Mouse (Mus musculus) limb, embryonic 11.5 days (tissue): ENCODE measurements around the gene Tmem210. TPM values are rescaled to one million over a fixed set of nuclear protein-coding genes. Genes with fewer than 3 reads are reported as not detected.

ENCODE experiments used
- ATAC-seq: fragments of 200-750 bp; cut with Nextera tagmentation; 2 replicates; pipeline ENCODE4 v1.8.0; 2017; ENCODE audit warnings: low read depth; ENCODE audit not compliant: insufficient number of reproducible peaks, low FRiP score, low TSS enrichment
- DNase-seq: peaks from one replicate; pipeline ENCODE4 v3.0.0-alpha.2; 2015; ENCODE audit warnings: low spot score
- H3K27ac ChIP-seq: fragments of 300-500 bp; sonication (generic); replicated peaks from 2 replicates; pipeline ENCODE4 v1.5.1; 2014; ENCODE audit warnings: low read depth, mild to moderate bottlenecking, low read length
- H3K27me3 ChIP-seq: fragments of 300-500 bp; sonication (generic); 2 replicates; pipeline ENCODE4 v1.6.1; 2014; ENCODE audit warnings: mild to moderate bottlenecking, low read length, mixed read lengths; ENCODE audit not compliant: control insufficient read depth, insufficient read depth
- H3K36me3 ChIP-seq: fragments of 300-500 bp; sonication (generic); 2 replicates; pipeline ENCODE4 v1.6.1; 2014; ENCODE audit warnings: mild to moderate bottlenecking, low read length, moderate library complexity, mixed read lengths; ENCODE audit not compliant: control insufficient read depth, insufficient read depth
- H3K4me1 ChIP-seq: fragments of 300-500 bp; sonication (generic); 2 replicates; pipeline ENCODE4 v1.6.1; 2014; ENCODE audit warnings: low read length, mixed read lengths; ENCODE audit not compliant: control insufficient read depth, insufficient read depth
- H3K4me2 ChIP-seq: fragments of 300-500 bp; sonication (generic); 2 replicates; pipeline ENCODE4 v1.6.1; 2014; ENCODE audit warnings: low read depth, mild to moderate bottlenecking, moderate library complexity; ENCODE audit not compliant: severe bottlenecking
- H3K4me3 ChIP-seq: fragments of 300-500 bp; sonication (generic); 2 replicates; pipeline ENCODE4 v1.5.1; 2014; ENCODE audit warnings: low read depth, low read length
- H3K9ac ChIP-seq: fragments of 300-500 bp; sonication (generic); 2 replicates; pipeline ENCODE4 v1.6.1; 2014; ENCODE audit warnings: mild to moderate bottlenecking, low read length
- H3K9me3 ChIP-seq: fragments of 300-500 bp; sonication (generic); 2 replicates; pipeline ENCODE4 v1.6.1; 2016; ENCODE audit warnings: low read length; ENCODE audit not compliant: control insufficient read depth
- WGBS: fragments of 180-500 bp; shearing (Covaris S2); extraction: QIAGEN DNeasy Blood & Tissue Kit; methylation state at CpG from one replicate; pipeline ENCODE4 v1.1.7; 2014; 5-methylcytosine and 5-hydroxymethylcytosine counted together
- polyA plus RNA-seq: library from polyadenylated mRNA; unstranded; fragments of >200 nt; fragmentation: Nextera tagmentation; extraction: Ambion mirVana; gene quantifications from 2 replicates; pipeline ENCODE4 v1.2.1, GENCODE M21; 2014

Gene Tmem210
- not detected in 2 replicates for polyA plus RNA-seq

DNA sequence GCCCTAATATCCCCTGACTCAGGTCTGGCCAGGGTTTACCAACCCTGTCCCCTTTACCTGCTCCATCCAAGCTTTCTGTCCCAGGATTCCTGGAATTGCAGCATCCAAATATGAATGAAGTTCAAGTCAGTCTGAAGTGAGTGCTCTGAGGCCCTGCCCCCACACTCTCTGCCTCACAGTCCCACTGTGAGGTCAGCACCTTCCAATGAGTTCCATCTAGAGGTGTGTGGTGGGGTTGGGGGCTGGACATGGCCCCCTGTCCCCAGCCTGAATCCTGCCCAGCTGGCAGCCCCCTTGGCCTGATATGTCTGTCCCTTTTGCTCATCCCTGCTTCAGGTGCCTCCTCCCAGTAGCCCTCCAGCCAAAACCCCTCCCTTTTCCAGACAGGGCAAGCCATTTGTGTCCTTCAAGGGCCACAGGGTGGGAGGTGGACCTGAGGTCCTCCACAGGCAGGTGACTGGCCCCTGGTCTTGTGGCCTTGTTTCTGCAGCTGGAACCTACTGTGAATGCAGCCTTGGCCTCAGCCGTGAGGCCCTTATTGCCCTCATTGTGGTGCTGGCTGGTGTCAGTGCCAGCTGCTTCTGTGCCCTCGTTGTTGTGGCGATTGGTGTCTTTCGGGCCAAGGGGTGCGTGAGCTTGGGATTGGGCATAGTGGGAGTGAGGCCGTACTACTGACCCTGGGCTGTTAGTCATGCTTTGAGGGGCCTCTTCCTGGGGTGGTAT is at the start of gene Tmem210:
Gene Tmem210 (plus strand): TSS at position 219 of the 723 bp plus-strand sequence.
- Histone ChIP-seq H3K4me1 (peaks cover 3% of the 10 kb centered on the region; the same call in 1 of the 2 replicates), H3K9me3 (no peaks in the 10 kb centered on the region), H3K4me2 (no peak within 1 kb of the TSS), H3K27me3 (peaks cover 52% of the 10 kb centered on the region), H3K36me3 (peaks cover 12% of the 10 kb centered on the region; the same call in 1 of the 2 replicates), H3K27ac (no peak within 1 kb of the TSS), H3K4me3 (no peak within 1 kb of the TSS), H3K9ac (no peak within 1 kb of the TSS)
- DNase-seq (no peak), ATAC-seq (no peak)
- 79% methylated on average over 6 of the region's 6 CpGs for WGBS

DNA sequence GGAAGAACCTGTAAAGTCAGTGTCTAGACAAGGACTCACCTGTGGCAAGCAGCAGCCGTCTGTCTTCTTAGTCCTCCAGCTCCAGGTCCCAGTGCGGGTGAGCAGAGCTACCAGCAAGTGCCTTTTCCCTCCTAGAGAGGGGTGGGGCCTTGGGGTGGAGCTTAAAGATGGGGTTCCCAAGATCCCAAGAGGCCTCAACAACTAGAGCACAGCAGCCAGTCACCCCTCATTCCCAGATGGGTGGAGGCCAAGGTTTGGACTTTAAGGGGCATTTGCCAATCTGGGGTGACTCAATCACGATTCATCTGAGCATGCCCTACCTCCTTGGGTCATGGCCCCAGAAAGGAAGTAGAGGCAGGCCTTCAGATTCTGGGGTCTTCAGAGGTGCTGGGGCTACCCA is 48.2 kb upstream of the Tmem210 start:
- ATAC-seq, result no peak

DNA sequence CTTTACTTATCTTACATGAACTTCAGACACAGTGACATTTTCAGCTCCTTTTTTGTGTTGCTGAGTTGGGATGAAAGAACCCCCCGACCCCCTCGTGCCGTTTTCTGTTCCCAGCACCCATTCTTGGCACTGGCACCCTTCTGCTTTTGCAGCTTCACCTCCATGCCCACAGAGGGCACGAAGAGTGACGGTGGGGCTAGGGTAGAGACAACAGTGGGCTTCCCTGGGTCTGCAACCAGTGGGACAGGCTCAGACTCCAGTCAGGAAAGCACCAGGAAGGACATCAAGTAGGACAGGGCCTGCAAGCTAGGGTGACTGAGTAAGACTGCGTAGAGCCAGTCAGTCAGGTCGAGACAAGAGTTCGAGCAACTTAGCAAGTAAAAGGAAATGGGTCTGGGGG is 47.6 kb upstream of the Tmem210 start:
- 52% methylated on average over 8 of the region's 8 CpGs for WGBS
- peaks cover under 1% of the 10 kb centered on the region; the same call in 1 of the 2 replicates for H3K36me3 ChIP-seq
- no peaks in the 10 kb centered on the region for H3K9me3 ChIP-seq
- H3K4me2 ChIP-seq, result peak overlapping the region; percentile 96
- peak overlapping the region; percentile 26 for H3K4me3 ChIP-seq
- H3K9ac ChIP-seq, result no peak overlapping the region; the same call in 1 of the 2 replicates
- peaks cover 29% of the 10 kb centered on the region for H3K27me3 ChIP-seq
- peaks cover 11% of the 10 kb centered on the region; the same call in 1 of the 2 replicates for H3K4me1 ChIP-seq
- H3K27ac ChIP-seq, result no peak overlapping the region
- no peak for ATAC-seq
- no peak for DNase-seq

More for the DNA sequence above, 48.2 kb upstream of the Tmem210 start:
- H3K27ac ChIP-seq, result no peak overlapping the region
- H3K4me3 ChIP-seq, result no peak overlapping the region
- no peaks in the 10 kb centered on the region for H3K36me3 ChIP-seq
- H3K4me2 ChIP-seq, result no peak overlapping the region; the same call in 1 of the 2 replicates
- H3K9ac ChIP-seq, result no peak overlapping the region
- no peak for DNase-seq
- H3K4me1 ChIP-seq, result peaks cover 11% of the 10 kb centered on the region; the same call in 1 of the 2 replicates
- peaks cover 29% of the 10 kb centered on the region for H3K27me3 ChIP-seq
- H3K9me3 ChIP-seq, result no peaks in the 10 kb centered on the region
- WGBS, result 88% methylated on average over 3 of the region's 3 CpGs

DNA sequence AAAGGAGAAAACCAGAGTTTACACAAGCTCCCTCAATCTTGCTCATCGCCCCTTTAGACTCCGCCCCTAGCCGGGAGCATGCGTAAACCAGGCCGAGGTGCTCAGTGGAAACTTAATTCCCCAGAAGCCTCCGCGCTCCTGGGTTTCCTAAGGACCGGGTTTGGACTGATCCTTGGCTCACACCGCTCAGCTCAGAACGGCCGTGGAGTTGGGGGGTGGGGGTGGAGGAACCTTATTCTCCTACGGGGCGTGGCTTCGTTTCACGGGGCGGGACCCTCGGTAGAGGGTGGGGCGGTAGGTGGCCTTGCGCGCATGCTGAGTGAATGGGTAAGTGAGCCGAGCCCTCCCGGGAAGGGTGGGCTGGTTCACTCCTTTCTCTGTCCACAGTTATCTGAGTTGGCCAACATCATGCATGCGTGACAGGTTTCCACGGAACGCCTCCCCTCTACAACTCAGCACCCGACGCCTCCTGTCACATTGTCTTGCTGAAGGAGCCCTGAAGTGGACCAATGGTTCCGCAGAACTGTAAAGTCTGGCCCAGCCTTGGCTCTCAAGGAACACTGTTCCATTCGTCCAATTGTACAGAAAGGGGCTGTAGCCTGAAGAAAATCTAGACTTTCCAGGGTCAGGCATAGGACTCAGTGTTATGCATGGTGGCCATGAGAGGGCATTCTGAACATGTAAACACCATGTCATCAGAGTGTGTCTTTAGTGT is 47.1 kb upstream of the Tmem210 start:
- ATAC-seq, result peak; percentile 79
- peaks cover 29% of the 10 kb centered on the region for H3K27me3 ChIP-seq
- under 1% methylated on average over 29 of the region's 29 CpGs for WGBS

DNA sequence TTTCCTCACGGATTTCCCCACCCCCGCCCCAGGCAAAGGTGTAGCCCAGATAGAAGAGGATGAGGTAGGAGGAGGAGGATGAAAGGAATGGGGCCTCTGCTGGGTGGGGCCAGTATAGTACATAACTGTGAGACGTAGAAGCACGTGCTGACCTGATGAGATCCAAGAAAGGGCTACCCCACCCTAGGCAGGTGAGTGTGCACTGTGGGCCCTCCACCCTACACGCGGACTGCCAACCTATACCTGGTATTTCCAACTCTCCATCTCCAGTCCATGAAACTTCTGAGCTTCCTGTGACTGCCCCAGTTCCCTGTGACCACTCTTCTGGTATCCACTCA is 46.5 kb upstream of the Tmem210 start:
- H3K9ac ChIP-seq, result no peak overlapping the region
- peaks cover 3% of the 10 kb centered on the region for H3K36me3 ChIP-seq
- WGBS, result 19% methylated on average over 6 of the region's 6 CpGs
- H3K9me3 ChIP-seq, result no peaks in the 10 kb centered on the region
- H3K27ac ChIP-seq, result no peak overlapping the region
- ATAC-seq (0 out of 2 replicates have a peak, but pooled peaks have one; percentile 12), DNase-seq (no peak)
- peak overlapping the region; percentile 96 for H3K4me2 ChIP-seq
- peak overlapping the region; percentile 43; the same call in 1 of the 2 replicates for H3K4me3 ChIP-seq
- H3K4me1 ChIP-seq, result peaks cover 11% of the 10 kb centered on the region; the same call in 1 of the 2 replicates
- peaks cover 29% of the 10 kb centered on the region for H3K27me3 ChIP-seq

More for the DNA sequence above, 47.1 kb upstream of the Tmem210 start:
- Histone ChIP-seq H3K4me2 (peak overlapping the region; percentile 96), H3K9me3 (no peaks in the 10 kb centered on the region), H3K4me3 (peak overlapping the region; percentile 26), H3K9ac (peak overlapping the region; percentile 23), H3K4me1 (peaks cover 11% of the 10 kb centered on the region; the same call in 1 of the 2 replicates), H3K27ac (no peak overlapping the region), H3K36me3 (peaks cover 3% of the 10 kb centered on the region; the same call in 1 of the 2 replicates)
- peak; percentile 79 for DNase-seq

DNA sequence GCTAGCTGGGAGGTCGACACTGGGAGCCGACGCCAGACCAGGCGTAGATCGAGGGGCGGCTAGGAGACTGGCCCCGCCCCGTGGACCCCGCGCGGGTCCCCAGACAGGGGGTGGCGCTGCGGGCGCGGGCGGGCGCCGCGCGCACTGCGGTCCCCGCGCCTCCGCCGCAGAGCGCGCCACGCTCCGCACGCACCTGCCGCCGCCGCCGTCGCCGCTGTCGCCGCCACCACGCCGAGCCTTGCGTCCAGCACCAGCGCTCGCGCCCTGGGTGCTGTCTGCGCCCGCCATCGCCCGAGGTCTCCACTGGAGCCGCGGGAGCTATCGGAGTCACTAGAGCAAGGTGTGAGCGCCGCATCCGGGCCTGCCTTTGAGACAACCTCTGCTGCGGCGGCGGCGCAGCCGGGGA is 45.8 kb upstream of the Tmem210 start, which contains the start of the genes Rnf208 and Cysrt1:
Gene Rnf208 (plus strand): TSS at position 155 of the 406 bp plus-strand sequence.
Gene Cysrt1 (minus strand): TSS at position 352 of the 406 bp plus-strand sequence.
- Histone ChIP-seq H3K4me2 (peak within 1 kb of the TSS; percentile 96), H3K4me3 (peak within 1 kb of the TSS; percentile 43), H3K9ac (peak within 1 kb of the TSS; percentile 40), H3K27ac (no peak within 1 kb of the TSS), H3K36me3 (peaks cover 5% of the 10 kb centered on the region), H3K27me3 (peaks cover 29% of the 10 kb centered on the region), H3K4me1 (peaks cover 11% of the 10 kb centered on the region; the same call in 1 of the 2 replicates), H3K9me3 (no peaks in the 10 kb centered on the region)
- DNase-seq (peak; percentile 45), ATAC-seq (no peak)
- WGBS, result under 1% methylated on average over 44 of the region's 59 CpGs

DNA sequence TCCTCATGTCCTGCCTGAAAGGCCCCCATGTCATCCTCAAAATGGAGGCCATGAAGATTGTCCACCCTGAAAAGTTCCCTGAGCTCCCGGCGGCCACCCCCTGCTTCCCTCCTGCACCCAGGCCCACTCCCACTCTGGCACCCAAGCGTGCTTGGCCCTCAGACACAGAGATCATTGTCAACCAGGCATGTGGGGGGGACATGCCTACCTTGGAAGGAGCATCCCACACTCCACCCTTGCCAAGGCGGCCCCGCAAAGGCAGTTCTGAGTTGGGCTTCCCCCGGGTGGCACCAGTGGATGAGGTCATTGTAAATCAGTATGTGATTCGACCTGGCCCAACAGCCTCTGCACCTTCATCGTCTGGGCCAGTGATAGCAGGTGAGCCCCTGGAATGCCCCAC is 44.6 kb upstream of the Tmem210 start:
- no peak for ATAC-seq
- WGBS, result 79% methylated on average over 8 of the region's 8 CpGs
- H3K4me2 ChIP-seq, result no peak overlapping the region

DNA sequence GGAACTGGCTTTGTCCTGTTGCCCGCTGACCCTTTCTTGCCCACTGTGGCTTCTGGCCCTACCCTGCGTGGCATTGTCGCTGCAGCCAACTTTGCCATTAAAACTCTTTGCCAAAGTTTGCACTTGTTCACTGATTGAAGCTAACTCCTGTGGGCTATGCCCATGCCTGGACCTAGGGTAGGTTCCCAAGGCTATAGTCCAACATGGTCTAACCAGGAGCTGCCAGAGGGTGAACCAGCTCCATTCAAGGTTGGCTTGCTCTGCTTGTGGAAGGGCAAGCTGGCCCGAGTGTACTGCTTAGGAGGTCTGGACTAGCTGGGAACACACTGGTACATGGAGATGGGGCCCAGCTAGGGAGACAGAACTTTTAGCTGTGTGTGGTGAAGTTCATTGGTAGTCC is 43.8 kb upstream of the Tmem210 start:
- Histone ChIP-seq H3K9ac (no peak overlapping the region), H3K36me3 (peaks cover 9% of the 10 kb centered on the region), H3K27ac (no peak overlapping the region), H3K4me2 (no peak overlapping the region), H3K4me3 (no peak overlapping the region), H3K4me1 (peaks cover 11% of the 10 kb centered on the region; the same call in 1 of the 2 replicates), H3K9me3 (no peaks in the 10 kb centered on the region), H3K27me3 (peaks cover 28% of the 10 kb centered on the region)
- ATAC-seq, result no peak
- DNase-seq, result no peak
- WGBS, result 90% methylated on average over 4 of the region's 4 CpGs

More for the DNA sequence above, 44.6 kb upstream of the Tmem210 start:
- Histone ChIP-seq H3K4me3 (no peak overlapping the region), H3K36me3 (peaks cover 9% of the 10 kb centered on the region), H3K27me3 (peaks cover 29% of the 10 kb centered on the region), H3K27ac (no peak overlapping the region), H3K9ac (no peak overlapping the region), H3K9me3 (no peaks in the 10 kb centered on the region), H3K4me1 (peaks cover 11% of the 10 kb centered on the region; the same call in 1 of the 2 replicates)
- DNase-seq, result no peak
